Mouse (Mus musculus): Measurements from ENCODE around the gene Atp12a.

DNA sequence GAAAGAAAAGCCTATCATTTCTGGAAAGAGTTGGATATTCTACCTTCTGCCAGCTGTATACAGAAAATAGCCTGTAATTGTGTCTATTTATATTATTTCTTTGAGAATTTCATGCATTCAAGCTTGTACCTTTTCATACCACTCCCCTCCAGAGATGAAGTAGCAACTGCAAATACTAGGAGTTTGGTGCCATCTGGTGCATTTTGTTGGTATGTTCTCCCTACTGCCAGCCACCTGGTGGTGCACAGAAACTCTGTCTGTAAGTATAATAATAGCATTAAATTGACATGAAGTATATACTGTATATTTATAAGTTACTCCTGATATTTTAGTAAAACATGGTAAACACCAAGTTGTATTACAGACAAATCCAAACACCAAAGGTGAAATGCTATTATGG lies 33.1 kb downstream of the Atp12a start:
- TF ChIP-seq POLR2A (IDR thresholded peaks at IDR 0.05; ENCODE audit: low read depth, low read length) (no peak), CTCF (IDR thresholded peaks at IDR 0.05; ENCODE audit: extremely low read depth, insufficient read depth, insufficient read length, insufficient replicate concordance) (peak; percentile 12; the same call in 1 of the 2 replicates)
